Mouse (Mus musculus) small intestine, adult 2 months (tissue): ENCODE data around the gene Tbc1d21. TPM values are rescaled to one million over a fixed set of nuclear protein-coding genes. Genes with fewer than 3 reads are reported as not detected.

Experiments
- H3K27ac ChIP-seq: fragments of 200-500 bp; 2 replicates; pipeline ENCODE4 v1.5.1; 2012; ENCODE audit warnings: low read depth, low read length, control low read depth, inconsistent platforms; ENCODE audit not compliant: insufficient read depth
- H3K27me3 ChIP-seq: fragments of 200-500 bp; 2 replicates; pipeline ENCODE4 v1.6.1; 2012; ENCODE audit warnings: mild to moderate bottlenecking, moderate library complexity, low read length, inconsistent platforms; ENCODE audit not compliant: control insufficient read depth, insufficient read depth
- H3K36me3 ChIP-seq: fragments of 200-500 bp; 2 replicates; pipeline ENCODE4 v1.6.1; 2012; ENCODE audit warnings: mild to moderate bottlenecking, low read length, control low read depth, inconsistent platforms; ENCODE audit not compliant: control insufficient read depth, insufficient read depth
- H3K4me1 ChIP-seq: fragments of 200-500 bp; 2 replicates; pipeline ENCODE4 v1.6.1; 2012; ENCODE audit warnings: low read length, inconsistent platforms, mixed read lengths; ENCODE audit not compliant: control insufficient read depth, insufficient read depth, insufficient read length
- H3K4me3 ChIP-seq: fragments of 200-500 bp; 2 replicates; pipeline ENCODE4 v1.5.1; 2012; ENCODE audit warnings: low read depth, mild to moderate bottlenecking, control low read depth, inconsistent platforms, low read length, moderate library complexity
- CTCF ChIP-seq: fragments of 200-500 bp; IDR thresholded peaks from 2 replicates; pipeline ENCODE4 v1.5.1; 2012; ENCODE audit warnings: low read depth, mild to moderate bottlenecking, control low read depth, inconsistent platforms, low read length, moderate library complexity, mixed read lengths; ENCODE audit not compliant: insufficient replicate concordance, insufficient read length; ENCODE audit errors: extremely low read depth
- POLR2A ChIP-seq: fragments of 200-500 bp; IDR thresholded peaks from 2 replicates; pipeline ENCODE4 v1.6.1; 2012; ENCODE audit warnings: low read depth, mild to moderate bottlenecking, control low read depth, inconsistent platforms, low read length, moderate library complexity
- WGBS: fragments of 180-500 bp; shearing (Covaris S2); methylation state at CpG from one replicate; pipeline ENCODE4 v1.1.7; 2018; 5-methylcytosine and 5-hydroxymethylcytosine counted together
- polyA plus RNA-seq: library from polyadenylated mRNA; depleted of rRNA; stranded (reverse); fragments of >200 nt; gene quantifications from 2 replicates; pipeline ENCODE4 v1.2.3, GENCODE M21; 2012

The Tbc1d21 gene
- polyA plus RNA-seq, 1 experiment: not detected

DNA sequence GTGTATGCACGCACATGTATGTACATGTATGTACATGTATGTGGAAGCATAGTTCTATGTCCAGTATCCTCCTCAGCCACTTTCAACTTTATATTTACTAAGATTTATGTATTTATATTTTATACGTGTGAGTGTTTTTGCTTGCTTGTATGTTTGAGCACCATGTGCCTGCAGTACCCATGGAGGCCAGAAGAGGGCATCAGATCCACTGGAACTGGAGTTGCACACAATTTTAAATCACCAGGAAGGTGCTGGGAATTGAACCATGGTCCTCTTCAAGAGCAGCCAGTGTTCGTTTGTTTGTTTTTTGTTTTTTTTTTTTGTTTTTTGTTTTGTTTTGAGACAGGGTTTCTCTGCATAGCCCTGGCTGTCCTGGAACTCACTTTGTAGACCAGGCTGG is 48.6 kb downstream of the Tbc1d21 start:
- Histone ChIP-seq H3K4me1 (no peaks in the 10 kb centered on the region), H3K4me3 (no peak overlapping the region), H3K27ac (no peak overlapping the region), H3K27me3 (no peaks in the 10 kb centered on the region), H3K36me3 (no peaks in the 10 kb centered on the region)
- 94% methylated on average over 3 of the region's 3 CpGs for WGBS
- no peak for TF ChIP-seq POLR2A
- no peak for TF ChIP-seq CTCF

DNA sequence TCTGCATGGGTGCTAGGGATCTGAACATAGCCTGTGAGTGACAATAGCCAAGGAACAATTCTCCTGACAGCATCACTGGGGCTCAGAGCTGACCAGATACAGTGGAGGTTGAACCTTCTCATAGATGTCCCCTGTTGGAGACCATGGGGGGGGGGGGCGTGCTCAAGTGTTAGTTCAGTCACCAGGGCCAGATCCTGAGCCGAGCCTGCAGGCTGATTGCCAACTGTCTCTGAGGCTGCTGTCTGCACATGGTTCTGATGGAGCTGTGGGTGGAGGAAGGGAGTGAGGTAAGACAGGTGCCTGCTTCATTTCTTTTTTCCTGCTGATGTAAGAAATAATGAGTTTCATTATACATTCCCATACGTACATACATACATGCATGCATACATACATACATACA is 51.9 kb downstream of the Tbc1d21 start:
- Histone ChIP-seq H3K4me3 (no peak overlapping the region), H3K36me3 (no peaks in the 10 kb centered on the region), H3K4me1 (no peaks in the 10 kb centered on the region), H3K27me3 (peaks cover 3% of the 10 kb centered on the region; the same call in 1 of the 2 replicates), H3K27ac (no peak overlapping the region)
- TF ChIP-seq CTCF (no peak), POLR2A (no peak)
- 69% methylated on average over 3 of the region's 3 CpGs for WGBS

DNA sequence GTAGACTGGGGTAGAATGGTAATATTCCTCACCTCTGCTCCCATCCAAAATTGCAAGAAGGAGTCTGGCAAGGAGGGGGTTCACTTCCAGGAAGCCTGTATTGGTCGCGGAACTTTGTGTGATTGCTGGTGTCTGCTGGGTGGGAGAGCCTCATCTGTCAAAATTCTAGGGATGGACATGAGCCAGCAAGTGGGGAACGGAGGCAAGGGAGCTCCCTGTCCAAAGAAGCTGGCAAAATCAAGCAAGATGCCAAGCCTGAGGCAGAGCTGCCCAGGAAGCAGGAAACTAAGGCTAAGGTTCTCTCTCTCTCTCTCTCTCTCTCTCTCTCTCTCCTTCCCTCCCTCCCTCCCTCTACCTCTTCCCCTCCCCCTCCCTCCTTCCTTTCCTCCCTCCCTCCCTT is 52.9 kb downstream of the Tbc1d21 start:
- WGBS: 53% methylated on average over 3 of the region's 3 CpGs
- no peak overlapping the region for H3K27ac ChIP-seq
- H3K4me1 ChIP-seq: no peaks in the 10 kb centered on the region
- H3K27me3 ChIP-seq: peaks cover 11% of the 10 kb centered on the region; the same call in 1 of the 2 replicates
- H3K36me3 ChIP-seq: no peaks in the 10 kb centered on the region
- TF ChIP-seq POLR2A (no peak), CTCF (no peak)
- no peak overlapping the region for H3K4me3 ChIP-seq

DNA sequence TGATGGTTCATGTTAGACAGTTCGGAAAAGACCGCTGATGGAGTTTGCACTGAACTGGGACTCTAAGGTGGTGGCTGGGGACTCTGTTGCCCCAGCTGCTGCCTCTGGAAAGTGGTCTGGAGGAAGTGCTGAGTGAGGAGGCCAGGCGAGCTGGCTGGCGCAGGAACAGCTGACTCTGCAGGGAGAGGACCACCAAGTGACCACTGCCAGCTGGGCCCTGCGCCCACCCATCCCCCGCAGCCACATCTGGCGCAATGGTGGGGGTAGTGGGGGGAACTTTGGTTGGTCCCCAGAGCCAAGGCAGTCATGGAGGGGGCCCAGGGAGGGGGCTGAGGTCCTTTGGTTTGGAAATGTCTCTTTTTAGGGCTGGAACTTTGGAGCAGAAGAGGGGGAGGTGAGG is 53.5 kb downstream of the Tbc1d21 start:
- no peak overlapping the region for H3K27ac ChIP-seq
- no peaks in the 10 kb centered on the region for H3K36me3 ChIP-seq
- peaks cover 16% of the 10 kb centered on the region for H3K27me3 ChIP-seq
- WGBS: 73% methylated on average over 7 of the region's 7 CpGs
- H3K4me3 ChIP-seq: no peak overlapping the region
- no peaks in the 10 kb centered on the region for H3K4me1 ChIP-seq
- TF ChIP-seq POLR2A (no peak), CTCF (no peak)

DNA sequence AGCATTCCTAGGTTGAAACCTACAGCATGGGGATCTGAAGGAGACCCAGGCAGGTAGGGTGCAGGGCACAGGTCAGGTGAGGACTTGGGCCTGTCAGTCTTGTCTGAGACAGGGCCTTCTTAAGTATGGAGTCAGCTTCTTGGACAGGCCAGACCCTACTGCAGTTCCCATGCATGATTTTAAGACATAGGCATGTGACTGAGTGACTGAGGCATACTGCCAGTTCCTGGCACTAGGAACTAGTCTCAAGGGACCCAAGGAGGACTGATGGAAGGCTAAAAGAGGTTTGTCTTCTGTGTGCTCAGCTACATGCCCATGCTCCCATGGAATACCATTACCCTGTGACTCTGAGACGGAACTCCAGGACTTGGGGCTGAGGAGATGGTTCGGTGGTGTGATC is 54.4 kb downstream of the Tbc1d21 start:
- Histone ChIP-seq H3K4me3 (no peak overlapping the region), H3K36me3 (no peaks in the 10 kb centered on the region), H3K4me1 (no peaks in the 10 kb centered on the region), H3K27ac (no peak overlapping the region), H3K27me3 (peaks cover 16% of the 10 kb centered on the region)
- WGBS: 84% methylated on average over 2 of the region's 2 CpGs
- TF ChIP-seq CTCF (no peak), POLR2A (no peak)

DNA sequence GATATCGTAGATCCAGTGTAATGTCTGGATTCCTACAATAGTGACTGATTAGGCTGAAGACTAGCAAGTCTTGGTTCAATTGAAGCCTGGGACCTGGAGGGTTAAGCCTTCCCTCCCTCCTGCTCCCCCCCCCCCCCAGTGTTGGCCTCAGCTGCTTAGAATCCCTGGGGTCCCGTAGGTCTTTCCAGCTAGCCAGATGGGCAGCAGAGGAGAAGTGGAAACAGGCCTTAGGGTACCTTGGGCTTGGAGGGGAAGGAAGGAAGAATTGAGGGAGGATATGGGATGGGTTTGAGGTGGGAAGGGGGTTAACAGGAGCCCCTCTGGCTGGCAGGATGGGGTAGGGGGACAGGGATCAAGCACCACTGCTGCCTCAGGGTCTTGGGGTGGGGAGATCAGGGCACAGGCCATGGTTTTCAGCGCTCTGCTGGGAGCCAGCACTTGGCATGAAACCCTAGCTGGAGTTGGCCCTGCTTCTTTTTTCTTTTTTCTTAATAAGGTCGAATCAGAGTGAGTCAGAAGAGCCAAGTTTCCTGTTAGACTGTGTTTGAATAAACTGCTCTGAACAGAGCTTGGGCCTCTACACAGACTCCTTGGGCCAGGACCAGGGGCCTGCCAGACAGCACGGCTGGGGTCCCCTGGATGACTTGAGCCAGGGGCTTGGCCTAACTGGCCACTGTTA is 55.4 kb downstream of the Tbc1d21 start:
- no peak overlapping the region for H3K4me3 ChIP-seq
- H3K36me3 ChIP-seq: no peaks in the 10 kb centered on the region
- no peaks in the 10 kb centered on the region for H3K4me1 ChIP-seq
- H3K27me3 ChIP-seq: peaks cover 16% of the 10 kb centered on the region
- TF ChIP-seq POLR2A (no peak), CTCF (no peak)
- H3K27ac ChIP-seq: peak overlapping the region; percentile 41
- WGBS: 58% methylated on average over 5 of the region's 5 CpGs

DNA sequence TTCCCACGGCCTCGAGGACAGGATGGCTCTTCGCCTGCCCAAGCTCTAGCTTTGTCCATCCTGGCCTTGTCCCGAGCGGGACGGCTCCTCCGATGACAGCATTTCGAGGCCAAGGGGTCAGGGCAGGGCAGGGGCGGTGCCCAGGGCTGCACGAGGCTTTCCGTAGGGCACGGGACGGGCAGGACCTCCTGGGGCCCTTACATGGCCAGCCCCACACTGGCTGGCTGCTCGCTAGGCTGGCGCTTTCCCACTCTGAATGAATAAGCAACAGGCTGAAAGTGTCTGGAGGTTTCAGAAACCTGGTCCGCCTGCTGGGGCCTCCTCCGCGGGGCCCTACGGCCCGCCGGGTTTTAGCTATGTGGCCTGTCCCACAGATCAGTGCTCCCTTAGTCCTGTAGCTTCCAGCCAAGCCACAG is 57.3 kb downstream of the Tbc1d21 start, which contains the start of gene Loxl1:
Loxl1 (minus strand) TSS at position 243 of the 416 bp plus-strand sequence.
- H3K27ac ChIP-seq: peak within 1 kb of the TSS; percentile 24
- peaks cover 16% of the 10 kb centered on the region for H3K27me3 ChIP-seq
- no peak for TF ChIP-seq POLR2A
- TF ChIP-seq CTCF: no peak
- no peaks in the 10 kb centered on the region for H3K4me1 ChIP-seq
- 2% methylated on average over 21 of the region's 21 CpGs for WGBS
- H3K36me3 ChIP-seq: no peaks in the 10 kb centered on the region
- H3K4me3 ChIP-seq: peak within 1 kb of the TSS; percentile 47
